Mouse (Mus musculus): ENCODE measurements around the gene Src. TPM values are rescaled to one million over a fixed set of nuclear protein-coding genes. Genes with fewer than 3 reads are reported as not detected.

The Src gene
- polyA plus RNA-seq, 1 experiment from 2014 or later, result 30.8 TPM

- Histone ChIP-seq H3K9ac (no peak overlapping the region), H3K27me3 (no peaks in the 10 kb centered on the region), H3K4me2 (replicated peaks) (no peak overlapping the region), H3K27ac (peak overlapping the region; percentile 69), H3K4me1 (peaks cover 34% of the 10 kb centered on the region), H3K4me3 (no peak overlapping the region), H3K9me3 (no peaks in the 10 kb centered on the region), H3K36me3 (no peaks in the 10 kb centered on the region)
- ATAC-seq (ENCODE audit: insufficient number of reproducible peaks, insufficient read depth, low FRiP score, low TSS enrichment), result no peak
- 31% methylated on average over 7 of the region's 7 CpGs for WGBS
These were observed 68.9 kb downstream of the Src start for GRCm38 (mm10) chr2:157486981-157487656.

- H3K4me1 ChIP-seq, result peaks cover 28% of the 10 kb centered on the region
- no peak overlapping the region; the same call in 1 of the 2 replicates for H3K9ac ChIP-seq
- no peak overlapping the region for H3K4me3 ChIP-seq
- ATAC-seq (ENCODE audit: insufficient number of reproducible peaks, insufficient read depth, low FRiP score, low TSS enrichment), result no peak; the same call in 1 of the 2 replicates
- peak overlapping the region; percentile 69 for H3K27ac ChIP-seq
- H3K9me3 ChIP-seq, result no peaks in the 10 kb centered on the region
- WGBS, result 31% methylated on average over 12 of the region's 12 CpGs
- no peaks in the 10 kb centered on the region for H3K36me3 ChIP-seq
- H3K27me3 ChIP-seq, result no peaks in the 10 kb centered on the region
- no peak overlapping the region for H3K4me2 ChIP-seq (replicated peaks)
These were observed 69.5 kb downstream of the Src start for GRCm38 (mm10) chr2:157487733-157488175.

GRCm38 (mm10) chr2:157493240-157493639 is 75.0 kb downstream of the Src start:
- 84% methylated on average over 3 of the region's 3 CpGs for WGBS
- Histone ChIP-seq H3K9me3 (no peaks in the 10 kb centered on the region), H3K4me3 (no peak overlapping the region), H3K27ac (no peak overlapping the region), H3K36me3 (no peaks in the 10 kb centered on the region), H3K4me2 (replicated peaks) (no peak overlapping the region), H3K4me1 (peaks cover 3% of the 10 kb centered on the region), H3K9ac (no peak overlapping the region), H3K27me3 (no peaks in the 10 kb centered on the region)
- ATAC-seq (ENCODE audit: insufficient number of reproducible peaks, insufficient read depth, low FRiP score, low TSS enrichment), result no peak

GRCm38 (mm10) chr2:157498529-157498928 is 80.3 kb downstream of the Src start:
- Histone ChIP-seq H3K4me3 (no peak overlapping the region), H3K9ac (peak overlapping the region; percentile 20), H3K27me3 (no peaks in the 10 kb centered on the region), H3K36me3 (no peaks in the 10 kb centered on the region), H3K9me3 (no peaks in the 10 kb centered on the region), H3K4me1 (peaks cover 21% of the 10 kb centered on the region), H3K27ac (peak overlapping the region; percentile 60), H3K4me2 (replicated peaks) (no peak overlapping the region)
- 42% methylated on average over 4 of the region's 4 CpGs for WGBS
- ATAC-seq (ENCODE audit: insufficient number of reproducible peaks, insufficient read depth, low FRiP score, low TSS enrichment), result no peak

DNA sequence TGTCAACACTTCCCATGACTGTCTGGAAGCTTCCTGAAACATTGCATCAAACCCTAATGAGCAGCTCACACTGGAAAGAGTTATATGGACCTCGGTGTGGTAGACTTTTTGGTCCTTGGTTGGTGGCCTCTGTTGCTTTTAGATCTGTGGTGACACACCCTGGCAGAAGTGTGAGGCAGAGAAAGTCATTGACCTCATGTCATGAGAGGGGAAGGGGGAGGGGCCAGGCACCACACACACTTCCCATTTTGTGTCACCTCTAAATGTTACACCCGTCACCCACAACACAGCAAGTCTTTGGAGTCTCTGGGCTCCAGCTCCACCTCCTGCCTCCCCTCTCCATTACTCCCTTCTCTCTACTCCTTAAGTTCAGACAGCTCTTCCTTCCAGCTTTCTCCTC is 82.1 kb downstream of the Src start:
- Histone ChIP-seq H3K4me2 (replicated peaks) (no peak overlapping the region), H3K27ac (no peak overlapping the region), H3K4me1 (peaks cover 22% of the 10 kb centered on the region), H3K9ac (no peak overlapping the region), H3K9me3 (no peaks in the 10 kb centered on the region), H3K27me3 (no peaks in the 10 kb centered on the region), H3K36me3 (no peaks in the 10 kb centered on the region), H3K4me3 (no peak overlapping the region)
- no peak for ATAC-seq (ENCODE audit: insufficient number of reproducible peaks, insufficient read depth, low FRiP score, low TSS enrichment)
- WGBS, result 88% methylated on average over 2 of the region's 2 CpGs

- Histone ChIP-seq H3K27me3 (no peaks in the 10 kb centered on the region), H3K36me3 (no peaks in the 10 kb centered on the region), H3K9me3 (no peaks in the 10 kb centered on the region), H3K27ac (no peak overlapping the region), H3K4me1 (peaks cover 29% of the 10 kb centered on the region), H3K4me2 (replicated peaks) (no peak overlapping the region), H3K4me3 (no peak overlapping the region), H3K9ac (no peak overlapping the region)
- ATAC-seq (ENCODE audit: insufficient number of reproducible peaks, insufficient read depth, low FRiP score, low TSS enrichment), result no peak
- 88% methylated on average over 4 of the region's 4 CpGs for WGBS
These were observed 83.1 kb downstream of the Src start for GRCm38 (mm10) chr2:157501324-157501723.

- Histone ChIP-seq H3K27ac (peak overlapping the region; percentile 54; the same call in 1 of the 2 replicates), H3K4me1 (peaks cover 38% of the 10 kb centered on the region), H3K4me3 (no peak overlapping the region), H3K36me3 (no peaks in the 10 kb centered on the region), H3K27me3 (no peaks in the 10 kb centered on the region), H3K9ac (no peak overlapping the region), H3K9me3 (no peaks in the 10 kb centered on the region), H3K4me2 (replicated peaks) (0 out of 2 replicates have a peak overlapping the region, but pooled peaks have one; percentile 5)
- 34% methylated on average over 14 of the region's 14 CpGs for WGBS
- no peak for ATAC-seq (ENCODE audit: insufficient number of reproducible peaks, insufficient read depth, low FRiP score, low TSS enrichment)
These were observed 88.5 kb downstream of the Src start for GRCm38 (mm10) chr2:157506779-157507178.

GRCm38 (mm10) chr2:157509182-157509581 is 90.9 kb downstream of the Src start:
- Histone ChIP-seq H3K36me3 (no peaks in the 10 kb centered on the region), H3K27ac (no peak overlapping the region), H3K9ac (no peak overlapping the region), H3K4me2 (replicated peaks) (no peak overlapping the region), H3K4me3 (no peak overlapping the region), H3K9me3 (no peaks in the 10 kb centered on the region), H3K4me1 (peaks cover 47% of the 10 kb centered on the region), H3K27me3 (no peaks in the 10 kb centered on the region)
- no peak for ATAC-seq (ENCODE audit: insufficient number of reproducible peaks, insufficient read depth, low FRiP score, low TSS enrichment)
- WGBS, result 78% methylated on average over 5 of the region's 5 CpGs

DNA sequence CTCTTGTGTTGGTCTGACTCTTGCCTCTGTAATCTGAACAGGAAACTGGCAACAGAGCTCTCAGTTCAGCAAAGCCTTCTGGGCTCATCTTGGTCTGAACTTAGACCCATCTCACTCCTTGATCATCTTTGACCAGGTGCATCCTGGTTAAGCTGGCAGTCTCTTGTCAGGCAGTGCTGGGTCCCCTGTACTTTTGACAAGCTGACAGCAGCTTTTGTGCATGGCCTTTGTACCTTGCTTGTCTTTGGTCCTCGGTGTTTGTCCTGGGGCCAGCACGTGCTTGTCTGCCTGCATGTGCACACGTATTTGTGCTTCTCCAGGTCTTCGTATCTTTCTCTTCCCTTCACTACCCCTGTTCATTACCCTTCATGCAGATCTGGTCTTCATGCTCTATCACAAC is 91.8 kb downstream of the Src start:
- H3K4me1 ChIP-seq, result peaks cover 56% of the 10 kb centered on the region
- WGBS, result 70% methylated on average over 4 of the region's 4 CpGs
- no peaks in the 10 kb centered on the region for H3K9me3 ChIP-seq
- ATAC-seq (ENCODE audit: insufficient number of reproducible peaks, insufficient read depth, low FRiP score, low TSS enrichment), result no peak
- no peak overlapping the region for H3K9ac ChIP-seq
- no peak overlapping the region for H3K4me2 ChIP-seq (replicated peaks)
- H3K36me3 ChIP-seq, result no peaks in the 10 kb centered on the region
- H3K27ac ChIP-seq, result no peak overlapping the region
- no peaks in the 10 kb centered on the region for H3K27me3 ChIP-seq
- no peak overlapping the region for H3K4me3 ChIP-seq

DNA sequence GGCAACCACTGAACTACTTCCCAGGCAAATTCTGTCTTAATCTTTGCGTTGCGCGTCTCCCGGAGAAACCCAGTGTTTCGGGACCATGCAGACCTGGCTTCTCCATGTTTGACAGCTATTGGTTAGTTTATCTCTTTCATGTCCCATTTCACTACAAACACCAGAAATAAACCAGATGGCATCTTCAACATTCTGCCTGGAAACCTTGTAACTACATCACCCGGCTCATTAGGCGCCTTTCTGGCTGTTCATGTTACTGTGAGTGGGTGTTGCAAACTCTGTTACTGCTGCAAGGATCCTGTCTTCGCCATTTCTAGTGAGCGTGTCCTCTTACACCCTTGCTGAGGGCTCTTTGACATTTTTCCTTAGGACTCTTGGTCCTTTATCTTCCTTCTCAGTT is 94.6 kb downstream of the Src start:
- ATAC-seq (ENCODE audit: insufficient number of reproducible peaks, insufficient read depth, low FRiP score, low TSS enrichment), result no peak
- Histone ChIP-seq H3K9ac (no peak overlapping the region), H3K9me3 (no peaks in the 10 kb centered on the region), H3K27me3 (no peaks in the 10 kb centered on the region), H3K36me3 (no peaks in the 10 kb centered on the region), H3K27ac (peak overlapping the region; percentile 86), H3K4me1 (peaks cover 42% of the 10 kb centered on the region), H3K4me2 (replicated peaks) (no peak overlapping the region), H3K4me3 (no peak overlapping the region)
- 72% methylated on average over 9 of the region's 9 CpGs for WGBS

- H3K4me2 ChIP-seq (replicated peaks), result 0 out of 2 replicates have a peak overlapping the region, but pooled peaks have one; percentile 2
- 11% methylated on average over 9 of the region's 9 CpGs for WGBS
- ATAC-seq (ENCODE audit: insufficient number of reproducible peaks, insufficient read depth, low FRiP score, low TSS enrichment), result peak; percentile 36; the same call in 1 of the 2 replicates
- no peaks in the 10 kb centered on the region for H3K36me3 ChIP-seq
- H3K9me3 ChIP-seq, result no peaks in the 10 kb centered on the region
- peaks cover 45% of the 10 kb centered on the region for H3K4me1 ChIP-seq
- H3K27ac ChIP-seq, result peak overlapping the region; percentile 86
- no peak overlapping the region for H3K9ac ChIP-seq
- H3K27me3 ChIP-seq, result no peaks in the 10 kb centered on the region
- H3K4me3 ChIP-seq, result no peak overlapping the region
These were observed 95.5 kb downstream of the Src start for GRCm38 (mm10) chr2:157513737-157514208.

- Histone ChIP-seq H3K27ac (peak overlapping the region; percentile 86), H3K4me2 (replicated peaks) (0 out of 2 replicates have a peak overlapping the region, but pooled peaks have one; percentile 2), H3K27me3 (no peaks in the 10 kb centered on the region), H3K9ac (no peak overlapping the region), H3K4me3 (no peak overlapping the region), H3K36me3 (no peaks in the 10 kb centered on the region), H3K9me3 (no peaks in the 10 kb centered on the region), H3K4me1 (peaks cover 46% of the 10 kb centered on the region)
- 3% methylated on average over 4 of the region's 4 CpGs for WGBS
- ATAC-seq (ENCODE audit: insufficient number of reproducible peaks, insufficient read depth, low FRiP score, low TSS enrichment), result peak; percentile 65
These were observed 96.1 kb downstream of the Src start for GRCm38 (mm10) chr2:157514353-157514752.

All from embryonic facial prominence, embryonic 12.5 days (tissue).